Mouse (Mus musculus) CH12.LX (cell line): ENCODE results near the gene BC035044. TPM values are rescaled to one million over a fixed set of nuclear protein-coding genes. Genes with fewer than 3 reads are reported as not detected.

Source experiments
- DNase-seq: peaks from one replicate; pipeline ENCODE4 v3.0.0-alpha.2; 2013; ENCODE audit errors: extremely low read depth
- H3K27ac ChIP-seq: 2 replicates; pipeline ENCODE4 v1.5.1; 2012; ENCODE audit warnings: low read depth, mild to moderate bottlenecking, control low read depth, moderate library complexity; ENCODE audit not compliant: insufficient read depth
- H3K27me3 ChIP-seq: replicated peaks from 2 replicates; pipeline ENCODE3; 2012; ENCODE audit warnings: inconsistent platforms
- H3K36me3 ChIP-seq, 2 experiments: replicated peaks in 1 of 2; 2 replicates each; pipeline versions ENCODE3 to v1.6.1; 2012; ENCODE audit warnings: inconsistent platforms in 1 of 2, low read length in 1 of 2, mild to moderate bottlenecking in 1 of 2, mixed read lengths in 1 of 2, moderate library complexity in 1 of 2; ENCODE audit not compliant: control insufficient read depth in 1 of 2, insufficient read depth in 1 of 2
- H3K4me1 ChIP-seq, 2 experiments: 2 replicates each; pipeline ENCODE4 v1.6.1; 2012; ENCODE audit warnings: inconsistent platforms in 1 of 2, moderate library complexity in 1 of 2; ENCODE audit not compliant: insufficient read depth in 2 of 2, control insufficient read depth in 1 of 2
- H3K4me2 ChIP-seq: 2 replicates; pipeline ENCODE4 v1.6.1; 2012; ENCODE audit warnings: low read depth, mild to moderate bottlenecking, control low read depth; ENCODE audit not compliant: poor library complexity, insufficient read depth, severe bottlenecking
- H3K4me3 ChIP-seq, 3 experiments: fragments of 150-350 bp in 1 of 3; sonication (generic) in 1 of 3; replicated peaks in 1 of 3; 2 replicates each; pipeline versions ENCODE3 to v1.5.1; 2011 to 2012; ENCODE audit warnings: low read depth in 2 of 3, low read length in 2 of 3, mild to moderate bottlenecking in 2 of 3, moderate library complexity in 2 of 3, control low read depth in 1 of 3, improper control_type of control experiment in 1 of 3, inconsistent platforms in 1 of 3, mixed read lengths in 1 of 3; ENCODE audit not compliant: poor library complexity in 1 of 3
- H3K79me2 ChIP-seq: replicated peaks from 2 replicates; pipeline ENCODE4 v1.6.1; 2012; ENCODE audit warnings: mild to moderate bottlenecking, moderate library complexity; ENCODE audit not compliant: control insufficient read depth, poor library complexity, insufficient read depth, severe bottlenecking; ENCODE audit errors: extremely low read depth
- H3K9ac ChIP-seq: 2 replicates; pipeline ENCODE4 v1.6.1; 2012; ENCODE audit warnings: low read depth, mild to moderate bottlenecking, control low read depth, moderate library complexity; ENCODE audit not compliant: insufficient read depth
- H3K9me3 ChIP-seq: replicated peaks from 2 replicates; pipeline ENCODE3; 2012; ENCODE audit warnings: low read length, inconsistent platforms, mixed read lengths
- CHD1 ChIP-seq: IDR thresholded peaks from 2 replicates; pipeline ENCODE4 v1.6.1; 2012; ENCODE audit warnings: low read depth, low read length, improper control_type of control experiment, inconsistent platforms
- CTCF ChIP-seq, 2 experiments: IDR thresholded peaks in 1 of 2; conservative IDR thresholded peaks in 1 of 2; 2 replicates each; pipeline ENCODE4 v1.5.1; 2011 to 2012; ENCODE audit warnings: low read depth in 2 of 2, low read length in 2 of 2, improper control_type of control experiment in 1 of 2, inconsistent platforms in 1 of 2, mild to moderate bottlenecking in 1 of 2, moderate library complexity in 1 of 2
- ELF1 ChIP-seq: IDR thresholded peaks from 2 replicates; pipeline ENCODE4 v1.6.1; 2014; ENCODE audit warnings: low read depth, mild to moderate bottlenecking, inconsistent platforms, low read length, improper control_type of control experiment
- ETS1 ChIP-seq: conservative IDR thresholded peaks from 2 replicates; pipeline ENCODE4 v1.6.1; 2012; ENCODE audit warnings: low read depth, mild to moderate bottlenecking, inconsistent platforms, low read length, improper control_type of control experiment, moderate library complexity
- HCFC1 ChIP-seq: IDR thresholded peaks from 2 replicates; pipeline ENCODE4 v1.6.1; 2012; ENCODE audit warnings: low read depth, mild to moderate bottlenecking, inconsistent platforms, low read length, improper control_type of control experiment
- MAX ChIP-seq: IDR thresholded peaks from 2 replicates; pipeline ENCODE4 v1.6.1; 2011; ENCODE audit warnings: low read length, improper control_type of control experiment
- MXI1 ChIP-seq: IDR thresholded peaks from 2 replicates; pipeline ENCODE4 v1.6.1; 2011; ENCODE audit warnings: mild to moderate bottlenecking, low read depth, low read length, improper control_type of control experiment
- NELFE ChIP-seq: IDR thresholded peaks from 2 replicates; pipeline ENCODE4 v1.6.1; 2011; ENCODE audit warnings: low read depth, low read length, improper control_type of control experiment
- PAX5 ChIP-seq: IDR thresholded peaks from 2 replicates; pipeline ENCODE4 v1.6.1; 2012; ENCODE audit warnings: low read length, inconsistent platforms, mixed read lengths
- POLR2A ChIP-seq: IDR thresholded peaks from 2 replicates; pipeline ENCODE4 v1.6.1; 2011; ENCODE audit warnings: low read depth, mild to moderate bottlenecking, improper control_type of control experiment, low read length
- RAD21 ChIP-seq: IDR thresholded peaks from 2 replicates; pipeline ENCODE4 v1.6.1; 2011; ENCODE audit warnings: low read depth, mild to moderate bottlenecking, low read length, improper control_type of control experiment, moderate library complexity
- RCOR1 ChIP-seq: conservative IDR thresholded peaks from 2 replicates; pipeline ENCODE4 v1.6.1; 2012; ENCODE audit warnings: low read depth, mild to moderate bottlenecking, inconsistent platforms, low read length, improper control_type of control experiment
- SIN3A ChIP-seq: IDR thresholded peaks from 2 replicates; pipeline ENCODE4 v1.6.1; 2012; ENCODE audit warnings: low read length, improper control_type of control experiment, inconsistent platforms
- SMC3 ChIP-seq: IDR thresholded peaks from 2 replicates; pipeline ENCODE4 v1.6.1; 2011; ENCODE audit warnings: low read depth, low read length, improper control_type of control experiment
- TBP ChIP-seq: conservative IDR thresholded peaks from 2 replicates; pipeline ENCODE4 v1.6.1; 2011; ENCODE audit warnings: low read depth, low read length, improper control_type of control experiment
- TCF12 ChIP-seq: IDR thresholded peaks from 2 replicates; pipeline ENCODE4 v1.6.1; 2014; ENCODE audit warnings: low read depth, mild to moderate bottlenecking, inconsistent platforms, low read length, improper control_type of control experiment
- UBTF ChIP-seq: IDR thresholded peaks from 2 replicates; pipeline ENCODE4 v1.6.1; 2012; ENCODE audit warnings: low read depth, mild to moderate bottlenecking, inconsistent platforms, low read length, improper control_type of control experiment, moderate library complexity
- USF1 ChIP-seq: IDR thresholded peaks from 2 replicates; pipeline ENCODE4 v1.6.1; 2014; ENCODE audit warnings: low read depth, mild to moderate bottlenecking, inconsistent platforms, low read length, improper control_type of control experiment
- ZC3H11A ChIP-seq: IDR thresholded peaks from 2 replicates; pipeline ENCODE4 v1.6.1; 2012; ENCODE audit warnings: low read depth, mild to moderate bottlenecking, inconsistent platforms, low read length, improper control_type of control experiment
- ZMIZ1 ChIP-seq: IDR thresholded peaks from 2 replicates; pipeline ENCODE4 v1.6.1; 2012; ENCODE audit warnings: low read depth, mild to moderate bottlenecking, inconsistent platforms, low read length, improper control_type of control experiment
- ZNF384 ChIP-seq: IDR thresholded peaks from 2 replicates; pipeline ENCODE4 v1.6.1; 2012; ENCODE audit warnings: low read depth, low read length, improper control_type of control experiment, inconsistent platforms
- dilution Hi-C: fragments of 300-500 bp; cut with MboI; formaldehyde crosslinking; loops from 2 replicates; pipeline ENCODE4 v1.14.3; 2020; ENCODE audit warnings: low sequenced_read_pairs; ENCODE audit not compliant: extremely low pct_unique_long_range_greater_than_20kb, extremely low pct_ligation_motif_present
- in situ Hi-C: fragments of 300-500 bp; cut with MboI; formaldehyde crosslinking; loops from 3 replicates; pipeline ENCODE4 v1.14.3; 2019; ENCODE audit warnings: low sequenced_read_pairs, low pct_ligation_motif_present, low pct_unique_long_range_greater_than_20kb, mixed read lengths
- polyA plus RNA-seq: library from polyadenylated mRNA; unstranded; fragments of >175 nt; gene quantifications from 2 replicates; pipeline ENCODE4 v1.2.1, GENCODE M21; 2012; ENCODE audit warnings: low read depth; ENCODE audit not compliant: insufficient read length
- total RNA-seq, 2 experiments: library from RNA; depleted of rRNA; stranded (reverse); fragments of 300-350 nt in 1 of 2; fragments of >200 nt in 1 of 2; gene quantifications; 2 replicates each; pipeline ENCODE4 v1.2.3; 2012 to 2014

The BC035044 gene
- total and polyA plus RNA-seq, 3 experiments, result 49.7 to 121 (median 51.6) TPM

- DNase-seq, result no peak
- Histone ChIP-seq H3K4me3 (no peak overlapping the region), H3K27ac (no peak overlapping the region), H3K4me1 (peaks cover 20 to 53% of the 10 kb centered on the region in 2 experiments), H3K79me2 (peaks cover 47% of the 10 kb centered on the region), H3K9me3 (no peaks in the 10 kb centered on the region), H3K4me2 (no peak overlapping the region), H3K36me3 (peaks cover 14 to 43% of the 10 kb centered on the region in 2 experiments), H3K9ac (no peak overlapping the region), H3K27me3 (no peaks in the 10 kb centered on the region)
- dilution Hi-C loops (no loop called here), in situ Hi-C loops (no loop called here)
- TF ChIP-seq TBP (no peak), NELFE (no peak), HCFC1 (no peak), UBTF (no peak), USF1 (no peak)
Observed at GRCm38 (mm10) chr6:128854895-128855294, 36.0 kb downstream of the BC035044 start.

- in situ Hi-C loops, result no loop called here
- dilution Hi-C loops, result no loop called here
Observed at GRCm38 (mm10) chr6:128854024-128854820, 36.7 kb downstream of the BC035044 start.

GRCm38 (mm10) chr6:128852766-128853165 lies 38.2 kb downstream of the BC035044 start:
- dilution Hi-C loops, result no loop called here
- Histone ChIP-seq H3K27ac (peak overlapping the region; percentile 49; the same call in 1 of the 2 replicates), H3K27me3 (no peaks in the 10 kb centered on the region), H3K4me2 (no peak overlapping the region), H3K79me2 (peaks cover 38% of the 10 kb centered on the region), H3K36me3 (peaks cover 23 to 57% of the 10 kb centered on the region in 2 experiments), H3K4me3 (no peak overlapping the region), H3K9ac (no peak overlapping the region), H3K9me3 (no peaks in the 10 kb centered on the region)
- no peak for DNase-seq
- TF ChIP-seq MAX (no peak), ZNF384 (no peak), SIN3A (no peak), POLR2A (no peak), ETS1 (no peak), TBP (no peak), CHD1 (no peak), PAX5 (no peak), ELF1 (no peak), TCF12 (no peak), ZMIZ1 (no peak), NELFE (no peak), RCOR1 (no peak)
- TF ChIP-seq, all 38 proteins: peak for 0
- H3K4me1 ChIP-seq, result peaks cover 20 to 53% of the 10 kb centered on the region in 2 experiments
- in situ Hi-C loops, result no loop called here

More at GRCm38 (mm10) chr6:128854024-128854820, 36.7 kb downstream of the BC035044 start:
- H3K79me2 ChIP-seq, result peaks cover 42% of the 10 kb centered on the region
- no peak overlapping the region for H3K4me2 ChIP-seq
- H3K9me3 ChIP-seq, result no peaks in the 10 kb centered on the region
- H3K36me3 ChIP-seq, result peaks cover 20 to 50% of the 10 kb centered on the region in 2 experiments
- H3K9ac ChIP-seq, result no peak overlapping the region
- H3K27ac ChIP-seq, result 0 out of 2 replicates have a peak overlapping the region, but pooled peaks have one; percentile 1
- peak; percentile 81 for DNase-seq
- peak; percentile 79 for TF ChIP-seq SMC3
- TF ChIP-seq POLR2A, result peak; percentile 46; the same call in 1 of the 2 replicates
- TF ChIP-seq ZC3H11A, result peak; percentile 55
- peak; percentile 88 for TF ChIP-seq RAD21
- TF ChIP-seq CTCF (conservative IDR thresholded peaks at IDR 0.05 in 1 of 2, IDR thresholded peaks at IDR 0.05 in 1 of 2; ENCODE audit: low read depth in 2 of 2, low read length in 2 of 2), result peak; percentile 44 to 80
- TF ChIP-seq MAX, result no peak
- TF ChIP-seq MXI1, result no peak
- no peak overlapping the region for H3K4me3 ChIP-seq
- no peaks in the 10 kb centered on the region for H3K27me3 ChIP-seq
- H3K4me1 ChIP-seq, result peaks cover 20 to 53% of the 10 kb centered on the region in 2 experiments
